Mouse (Mus musculus): Measurements from ENCODE around the gene Aph1a.
A peak's percentile ranks its signal among the peaks of the same experiment; 100 is the strongest.
"Not testable (repeated sequence)": the region's sequence is repeated elsewhere in the genome, so short reads cannot be mapped to it uniquely, and the experiment has no call there.

The Aph1a gene

DNA sequence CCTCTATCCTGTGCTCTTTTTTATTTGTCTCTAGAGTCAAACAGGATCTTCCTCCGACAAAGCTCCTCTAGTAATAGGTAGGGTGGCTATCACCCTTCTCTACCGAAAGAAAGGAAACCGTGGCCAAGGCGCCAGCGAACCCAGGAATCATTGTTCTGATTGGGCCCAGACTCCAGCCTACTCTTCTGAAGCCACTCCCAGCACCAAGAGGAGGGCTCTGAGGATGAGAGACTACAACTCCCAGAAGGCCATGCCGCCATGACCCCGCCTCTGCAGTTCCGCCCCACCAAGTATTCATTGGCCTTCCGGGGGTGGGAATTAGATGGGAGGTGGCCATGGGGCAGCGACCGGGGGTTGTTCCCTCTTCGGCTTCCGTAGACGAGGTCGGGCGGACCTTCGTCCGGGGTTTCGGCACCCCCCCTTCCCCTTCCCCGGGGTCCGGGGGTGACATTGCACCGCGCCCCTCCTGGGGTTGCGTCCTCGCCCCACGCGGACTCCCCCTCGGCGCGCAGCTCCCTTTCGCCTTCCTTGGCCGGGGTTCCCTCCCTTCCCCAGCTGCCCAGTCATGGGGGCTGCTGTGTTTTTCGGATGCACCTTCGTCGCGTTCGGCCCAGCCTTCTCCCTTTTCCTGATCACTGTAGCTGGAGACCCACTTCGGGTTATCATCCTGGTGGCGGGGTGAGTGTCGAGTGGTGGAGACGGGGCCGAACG lies at the start of gene Aph1a:
TSS of gene Aph1a (plus strand) at position 364 of the 711 bp plus-strand sequence.
- DNase-seq, result peak; percentile 95

DNA sequence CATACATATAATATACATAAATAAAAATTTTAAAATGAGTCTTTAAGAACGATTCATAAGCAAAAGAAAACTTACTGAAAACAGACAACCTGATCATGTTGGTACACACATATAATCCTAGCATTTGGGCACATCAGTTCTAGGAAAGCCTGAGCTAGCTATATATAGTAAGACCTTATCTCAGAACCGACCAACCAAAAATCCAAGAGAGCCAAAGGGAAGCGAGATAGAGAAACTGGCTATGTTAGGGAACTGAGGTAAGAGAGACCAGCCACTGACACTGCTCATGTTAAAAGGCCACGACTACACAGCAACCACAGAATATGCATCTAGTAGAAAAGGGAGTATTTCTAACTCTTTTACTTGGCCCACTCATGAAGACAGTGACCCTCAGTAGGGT lies 43.2 kb upstream of the Aph1a start:
- DNase-seq, result no peak

DNA sequence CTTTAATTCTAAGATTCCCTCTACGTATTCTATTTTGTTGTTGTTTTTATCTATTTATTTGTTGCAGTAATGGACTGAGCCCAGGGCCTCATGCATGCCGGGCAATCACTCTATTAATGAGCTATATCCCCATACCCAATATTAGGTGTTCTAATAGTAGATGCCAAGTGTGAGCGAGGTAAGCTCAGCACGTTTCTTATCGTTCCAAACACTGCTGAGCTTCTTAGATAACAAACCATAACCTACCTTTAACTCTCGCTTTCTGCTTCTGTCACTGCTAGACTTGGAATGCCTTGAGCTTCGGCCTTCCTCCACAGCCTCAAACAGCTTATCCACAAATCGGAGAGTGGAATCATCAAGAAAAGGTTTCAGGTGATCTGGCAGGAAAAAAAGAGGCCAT lies 42.5 kb upstream of the Aph1a start:
- DNase-seq, result no peak

DNA sequence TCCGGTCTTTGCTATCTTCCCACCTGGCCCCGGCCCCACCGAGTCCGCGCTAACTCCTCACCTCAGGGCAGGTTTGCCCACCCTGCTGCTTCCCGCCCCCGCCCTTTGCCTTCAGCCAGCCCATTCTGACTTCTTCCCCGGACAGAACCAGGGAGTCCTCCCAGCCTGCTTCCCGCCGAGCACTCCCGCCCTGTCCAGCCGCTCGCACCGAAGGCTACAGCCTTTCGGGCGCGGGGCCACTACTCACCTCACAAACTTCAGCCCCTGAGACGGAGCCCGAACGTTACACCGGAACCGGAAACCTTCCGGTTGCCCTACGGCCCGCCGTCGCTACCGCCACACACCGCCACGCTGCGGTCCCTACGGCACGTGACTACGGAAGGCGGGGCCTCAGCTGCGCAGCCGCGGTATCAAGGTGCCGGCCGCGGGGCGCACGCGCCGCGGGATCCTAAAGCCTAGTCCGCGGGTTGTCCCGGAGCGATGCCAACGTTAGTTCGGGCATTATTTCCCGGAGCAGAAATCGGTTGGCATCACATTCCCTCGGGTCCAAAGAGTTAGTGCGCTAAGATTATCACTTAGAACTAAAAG lies 38.2 kb upstream of the Aph1a start, which contains the start of gene Prpf3:
TSS of gene Prpf3 (minus strand) at position 384 of the 588 bp plus-strand sequence.
- peak; percentile 93 to 94 for DNase-seq

DNA sequence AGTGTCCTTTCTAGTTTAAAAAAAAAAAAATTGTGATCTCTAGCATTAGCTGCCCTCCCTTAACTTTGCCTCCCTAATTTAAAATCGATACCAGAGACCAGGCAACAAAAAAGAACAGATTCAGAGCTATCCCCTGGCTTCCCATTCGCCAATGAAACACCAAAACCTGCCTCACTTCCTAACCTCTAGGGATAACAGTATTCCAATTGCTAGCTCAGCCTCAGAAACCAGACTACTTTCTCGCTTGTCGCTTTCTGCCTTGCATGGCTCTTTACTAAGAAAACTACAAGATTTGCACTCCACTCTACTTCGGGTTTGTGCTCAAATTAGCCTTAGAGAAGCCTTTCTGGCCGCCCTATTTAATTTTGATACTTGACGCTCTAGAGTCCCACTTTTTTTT lies 37.7 kb upstream of the Aph1a start:
- DNase-seq, result no peak

DNA sequence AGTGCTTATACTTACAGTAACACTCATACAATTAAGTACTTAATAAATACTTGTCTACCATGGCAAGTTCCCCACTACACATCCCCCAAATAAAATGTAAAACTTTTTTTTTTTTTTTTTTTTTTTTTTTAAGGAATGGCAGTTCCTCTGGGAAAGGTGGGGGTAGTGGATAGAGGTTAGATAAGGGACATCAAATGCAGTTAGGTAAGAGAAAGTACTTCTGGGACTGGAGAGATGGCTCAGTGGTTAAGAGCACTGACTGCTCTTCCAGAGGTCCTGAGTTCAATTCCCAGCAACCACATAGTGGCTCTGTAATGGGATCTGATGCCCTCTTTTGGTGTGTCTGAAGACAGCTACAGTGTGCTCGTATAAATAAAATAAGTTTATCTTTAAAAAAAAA lies 36.7 kb upstream of the Aph1a start:
- not testable (repeated sequence) for DNase-seq

DNA sequence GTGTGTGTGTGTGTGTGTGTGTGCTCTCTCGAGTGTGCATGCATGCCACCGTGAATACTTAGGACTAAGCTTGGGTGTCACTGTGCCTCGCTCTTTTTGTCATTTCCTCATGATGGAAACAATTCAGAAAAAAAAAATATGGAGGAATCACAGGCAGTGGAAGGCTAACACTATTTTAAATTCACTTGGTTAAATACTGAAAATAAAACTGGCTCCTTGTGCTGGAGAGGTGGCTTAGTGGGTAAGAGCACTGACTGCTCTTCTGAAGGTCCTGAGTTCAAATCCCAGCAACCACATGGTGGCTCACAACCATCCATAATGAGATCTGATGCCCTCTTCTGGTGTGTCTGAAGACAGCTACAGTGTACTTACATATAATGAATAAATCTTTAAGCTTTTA lies 35.5 kb upstream of the Aph1a start:
- DNase-seq, result not testable (repeated sequence)

DNA sequence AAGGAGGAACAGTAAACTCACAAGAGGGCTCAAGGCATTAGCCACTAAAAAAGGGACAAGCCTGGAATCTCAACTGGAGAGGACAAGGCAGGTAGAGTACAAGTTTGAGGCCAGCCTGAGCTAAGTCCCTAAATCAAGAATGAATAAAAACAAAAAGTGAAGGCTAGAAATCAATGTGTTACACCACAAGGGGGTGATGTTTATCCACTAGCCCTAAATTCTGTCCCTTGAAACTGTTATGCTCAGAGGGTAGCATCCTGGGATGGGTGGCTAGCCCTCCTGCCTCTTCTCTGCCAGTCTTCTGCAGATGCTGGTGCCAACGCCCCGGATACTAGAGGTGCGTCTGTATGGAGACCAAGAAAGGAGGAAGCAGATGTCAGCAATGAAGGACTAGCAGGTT lies 33.4 kb upstream of the Aph1a start:
- DNase-seq, result no peak

DNA sequence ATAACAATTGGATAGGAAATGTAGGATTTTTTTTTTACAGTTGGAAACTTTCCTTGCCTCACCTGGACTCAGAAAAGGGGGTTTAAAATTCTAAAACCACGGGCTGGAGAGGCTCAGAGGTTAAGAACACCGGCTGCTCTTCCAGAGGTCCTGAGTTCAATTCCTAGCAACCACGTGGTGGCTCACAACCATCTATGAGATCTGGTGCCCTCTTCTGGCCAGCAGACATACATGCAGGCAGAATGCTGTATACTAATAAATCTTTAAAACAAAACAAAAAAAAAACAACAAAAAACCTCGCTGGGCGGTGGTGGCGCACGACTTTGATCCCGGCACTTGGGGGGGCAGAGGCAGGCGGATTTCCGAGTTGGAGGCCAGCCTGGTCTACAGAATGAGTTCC lies 32.6 kb upstream of the Aph1a start:
- peak in 1 of 2 experiments; percentile 42 for DNase-seq

DNA sequence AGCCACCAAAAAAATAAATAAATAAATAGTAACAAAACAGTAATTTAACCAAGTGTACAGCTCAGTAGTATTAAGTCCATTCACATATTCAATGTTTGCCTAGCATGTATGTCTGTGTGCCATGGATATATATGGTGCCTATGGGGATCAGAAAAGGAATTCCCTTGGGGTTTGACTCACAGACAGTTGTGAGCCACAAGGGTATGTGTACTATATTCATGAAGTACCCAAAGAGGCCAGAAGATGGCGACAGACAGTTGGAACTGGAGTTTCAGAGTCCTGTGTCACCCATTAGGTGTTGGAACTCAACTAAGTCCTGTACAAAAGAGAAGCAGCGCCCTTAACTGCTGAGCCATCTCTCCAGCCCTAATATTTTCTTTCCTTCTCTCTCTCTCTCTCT lies 32.0 kb upstream of the Aph1a start:
- DNase-seq, result peak; percentile 87 to 91

DNA sequence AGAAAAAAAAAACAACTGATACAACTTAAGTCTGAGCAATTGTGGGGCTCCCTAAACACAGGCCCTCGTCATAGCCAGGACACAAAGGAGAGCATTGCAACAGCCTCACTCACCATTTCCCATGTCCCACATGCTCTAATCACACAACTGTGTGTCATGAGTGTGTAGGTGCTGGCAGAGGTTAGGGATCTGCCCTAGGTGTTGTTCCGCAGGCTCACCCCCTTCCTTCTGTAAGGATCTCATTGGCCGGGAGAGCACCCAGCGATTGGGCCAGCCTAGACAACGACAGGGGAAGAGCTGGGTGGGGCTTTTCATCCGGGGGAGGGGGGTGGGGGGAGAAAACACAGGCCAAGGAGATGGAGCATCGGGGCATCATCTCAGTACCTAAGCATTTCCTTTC lies 30.2 kb upstream of the Aph1a start:
- DNase-seq, result no peak

DNA sequence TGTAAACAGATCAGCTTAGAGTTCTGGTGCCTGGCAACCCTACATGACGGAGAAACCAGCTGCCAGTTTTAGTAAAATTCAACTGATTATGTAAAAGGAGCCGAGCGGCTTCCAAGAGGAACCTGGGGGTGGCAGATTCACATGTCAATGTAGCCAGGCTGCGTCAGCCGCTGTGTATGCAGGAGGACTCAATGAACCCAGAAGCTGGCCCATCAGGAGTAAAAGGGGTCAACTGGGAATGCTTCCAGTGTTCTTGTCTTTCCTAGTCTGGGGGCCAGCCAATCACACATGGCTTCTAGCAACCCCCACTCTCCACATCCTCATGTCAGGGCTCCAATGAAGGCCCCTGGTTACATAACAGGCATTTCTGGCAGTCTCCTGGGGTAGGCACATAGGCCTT lies 28.7 kb upstream of the Aph1a start:
- no peak for DNase-seq

DNA sequence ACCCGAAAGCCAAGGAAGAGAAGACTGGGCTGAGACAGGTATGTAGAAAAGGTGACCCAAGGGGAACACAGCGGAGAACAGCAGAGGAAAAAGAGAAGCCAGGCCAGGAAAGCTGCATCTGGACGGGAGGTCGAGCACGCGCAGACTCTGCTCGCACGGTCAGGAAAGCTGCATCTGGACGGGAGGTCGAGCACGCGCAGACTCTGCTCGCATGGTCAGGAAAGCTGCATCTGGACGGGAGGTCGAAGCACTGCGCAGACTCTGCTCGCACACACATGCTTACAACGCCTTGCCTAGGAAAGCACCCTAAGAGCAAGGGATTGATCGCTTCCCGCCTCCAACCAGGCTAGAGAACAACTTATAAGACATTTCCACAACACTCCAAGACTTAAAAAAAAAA lies 28.2 kb upstream of the Aph1a start:
- DNase-seq, result no peak

DNA sequence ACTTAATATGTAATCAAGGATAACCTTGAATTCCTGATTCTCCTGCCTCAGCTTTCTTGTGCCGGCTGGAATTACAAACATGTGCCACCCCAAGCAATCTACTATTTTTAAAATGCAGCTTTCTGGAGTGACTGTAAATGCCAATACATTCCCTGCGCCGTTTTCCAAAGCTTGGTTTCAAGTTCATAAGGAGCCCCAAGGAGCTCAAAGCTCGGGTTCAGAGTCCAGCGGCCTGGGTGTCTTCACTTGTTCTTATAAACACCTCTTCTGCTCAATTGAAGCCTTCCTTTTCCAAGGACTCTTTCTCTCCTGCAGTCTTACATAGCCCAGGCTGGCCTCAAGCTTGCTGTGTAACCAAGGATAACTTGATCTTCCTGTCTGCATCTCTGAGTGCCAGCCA lies 27.7 kb upstream of the Aph1a start:
- no peak for DNase-seq

DNA sequence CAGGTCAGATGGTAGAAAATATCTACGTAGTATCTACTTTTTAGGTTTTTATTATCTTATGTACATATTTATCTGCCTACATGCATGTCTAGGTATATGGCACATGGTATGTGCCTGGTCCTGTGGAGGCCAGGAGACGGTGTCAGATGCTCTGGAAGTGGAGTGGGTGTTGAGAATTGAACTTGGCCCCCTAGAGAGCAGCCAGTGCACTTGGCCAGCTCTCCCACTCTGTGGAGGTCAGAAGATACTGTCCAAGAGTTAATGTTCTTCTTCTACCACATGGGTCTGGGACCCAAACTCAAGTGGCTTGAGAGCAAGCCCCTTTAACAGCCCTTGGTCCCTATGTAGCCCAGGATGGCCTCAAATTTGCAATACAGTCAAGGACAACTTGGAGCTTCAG lies 26.4 kb upstream of the Aph1a start:
- no peak for DNase-seq

DNA sequence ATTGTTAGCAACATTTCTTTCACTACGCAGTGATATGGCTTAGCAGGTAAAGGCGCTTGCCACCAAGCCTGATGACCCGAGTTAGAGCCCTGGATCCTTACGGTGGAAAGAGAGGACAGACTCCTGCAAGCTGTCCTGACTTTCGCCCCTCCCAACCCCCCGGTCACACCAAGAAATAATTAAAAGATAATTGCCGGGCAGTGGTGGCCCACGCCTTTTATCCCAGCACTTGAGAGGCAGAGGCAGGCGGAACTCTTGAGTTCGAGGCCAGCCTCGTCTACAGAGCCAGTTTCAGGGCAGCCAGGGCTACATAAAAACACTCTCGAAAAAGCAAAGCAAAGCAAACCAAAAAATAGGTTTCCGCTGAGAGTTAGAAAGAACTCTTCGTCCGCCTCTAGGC lies 22.8 kb upstream of the Aph1a start:
- DNase-seq, result no peak

DNA sequence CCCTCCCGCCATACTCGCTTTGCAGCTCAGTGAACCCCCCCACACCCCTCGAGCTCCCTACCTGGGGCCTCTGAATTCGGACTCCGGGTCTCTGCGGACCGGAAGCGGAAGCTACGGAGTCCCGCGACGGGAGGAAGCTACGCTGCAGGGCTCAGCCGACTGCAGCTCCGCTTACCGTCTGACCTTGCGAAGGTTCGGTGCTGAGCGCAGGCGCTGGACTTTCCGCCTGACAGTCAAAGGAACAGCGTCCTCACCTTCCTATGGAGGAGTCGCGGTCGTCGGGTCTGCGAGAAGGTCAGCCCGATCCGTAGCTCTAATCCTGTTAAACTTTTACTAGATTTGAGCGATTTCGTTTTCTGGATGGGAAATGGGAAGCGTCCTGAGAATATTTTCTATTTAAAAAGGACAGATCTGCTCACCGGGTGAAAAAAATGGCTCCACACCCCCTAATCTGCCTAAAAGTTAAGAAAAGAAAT lies 22.3 kb upstream of the Aph1a start, which contains the start of gene Mrps21:
TSS of gene Mrps21 (minus strand) at position 128 of the 476 bp plus-strand sequence.
- peak; percentile 88 to 89 for DNase-seq

DNA sequence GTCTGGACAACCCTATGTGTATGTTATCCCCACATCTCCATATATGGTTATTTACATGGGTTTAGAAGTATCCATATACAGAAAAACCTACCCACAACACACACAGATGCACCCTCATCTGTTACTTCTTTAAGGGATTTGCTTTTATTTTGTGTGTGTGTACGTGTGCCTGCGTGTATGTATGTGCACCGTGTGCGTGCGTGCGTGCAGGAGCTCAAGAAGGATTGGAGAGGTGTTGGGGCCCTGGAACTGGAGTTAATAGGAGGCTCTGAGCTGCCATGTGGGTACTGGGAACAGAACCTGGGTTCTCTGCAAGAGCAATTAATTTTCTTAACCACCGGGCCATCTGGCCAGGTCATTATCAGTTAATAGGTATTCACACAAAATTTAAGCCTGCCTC lies 21.7 kb upstream of the Aph1a start:
- DNase-seq, result no peak

DNA sequence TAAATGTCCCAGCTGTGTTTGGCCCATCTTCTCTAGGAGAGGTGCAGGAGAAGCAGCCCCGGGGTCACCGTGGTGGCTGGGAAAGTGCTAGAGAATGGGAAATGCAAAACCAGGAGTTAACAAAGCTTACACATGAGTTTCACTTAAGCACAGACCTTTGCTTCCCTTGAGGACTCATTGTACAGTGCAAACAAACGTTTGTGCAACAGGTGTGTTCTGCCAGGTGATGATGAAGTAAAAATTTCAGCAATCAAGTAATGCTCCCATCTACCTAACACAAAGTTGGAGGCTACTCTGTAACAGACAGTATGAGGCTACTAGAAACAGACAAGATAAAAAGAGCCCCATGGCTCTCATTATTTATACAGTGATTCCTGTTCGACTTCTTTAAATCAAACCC lies 14.7 kb upstream of the Aph1a start:
- no peak for DNase-seq

DNA sequence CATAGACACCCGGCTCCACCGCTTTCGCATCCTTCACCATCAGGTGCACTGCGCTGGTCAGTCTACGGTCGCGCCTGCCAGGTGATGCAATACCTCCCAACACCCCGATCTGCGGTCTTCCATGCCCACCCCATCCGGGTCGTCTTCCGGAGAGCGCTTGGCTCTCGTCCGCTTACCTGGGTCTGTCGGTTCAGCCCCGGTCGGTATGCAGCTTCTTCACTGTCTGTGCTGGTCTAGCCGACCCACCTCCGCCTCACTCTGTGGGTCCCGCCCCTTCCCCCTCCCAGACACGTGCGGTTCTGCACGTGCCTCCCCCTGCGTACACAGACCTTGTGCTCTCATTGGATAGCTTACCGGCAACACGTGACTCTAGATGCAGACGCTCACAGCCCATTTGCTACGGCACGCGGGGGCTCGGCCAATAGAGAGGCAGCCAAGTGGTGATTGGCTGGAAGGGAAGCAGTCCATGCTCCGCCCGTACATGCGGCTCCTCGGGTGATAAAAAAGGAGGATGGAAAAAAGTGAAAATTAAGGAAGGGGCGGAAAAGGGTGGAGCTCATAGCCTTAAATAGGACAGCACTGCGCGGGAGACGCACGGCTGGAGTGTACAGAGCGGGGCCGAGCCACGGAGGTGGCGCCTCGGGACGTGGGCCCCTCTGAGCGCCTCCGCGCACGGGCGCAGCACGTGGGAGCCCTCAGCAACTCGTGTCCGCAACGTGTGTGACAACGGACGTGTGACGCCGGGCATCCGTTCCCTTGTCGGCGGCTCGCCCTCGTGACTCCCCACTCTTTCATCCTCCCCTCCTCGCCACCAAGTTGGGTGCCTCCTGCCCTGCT lies 11.6 kb upstream of the Aph1a start, which contains the start of gene Ciart:
TSS of gene Ciart (minus strand) at position 273 of the 837 bp plus-strand sequence.
- peak; percentile 94 to 95 for DNase-seq

DNA sequence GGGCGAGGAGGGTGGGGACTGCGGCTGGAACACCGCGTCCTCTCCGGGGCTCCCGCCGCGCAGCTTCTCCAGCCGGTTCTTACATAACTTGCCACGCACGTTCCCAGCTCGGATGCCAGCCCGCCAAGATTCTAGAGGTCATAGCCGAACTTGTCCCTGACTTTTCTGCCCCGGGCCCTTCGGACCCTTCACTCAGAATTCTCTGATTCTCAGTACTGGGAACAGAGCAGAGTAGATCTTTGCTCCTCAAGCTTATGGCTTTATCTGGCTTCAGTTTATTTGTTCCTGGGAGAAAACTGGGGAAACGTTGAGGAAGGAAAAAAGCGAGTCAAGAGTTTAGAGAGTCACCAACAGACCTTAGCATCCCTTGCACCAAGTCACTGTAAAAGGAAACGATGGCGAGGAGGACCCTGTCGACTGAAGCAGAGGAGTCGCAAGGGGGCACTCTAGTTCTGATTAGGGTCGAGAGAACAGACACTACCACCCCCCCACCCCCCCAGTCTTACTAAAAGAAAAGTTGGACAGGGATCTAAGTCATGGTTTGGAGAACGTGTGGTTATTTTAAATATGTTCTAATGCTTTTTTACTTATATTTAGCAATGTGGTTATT lies 10.8 kb upstream of the Aph1a start:
- peak; percentile 73 to 88 for DNase-seq

DNA sequence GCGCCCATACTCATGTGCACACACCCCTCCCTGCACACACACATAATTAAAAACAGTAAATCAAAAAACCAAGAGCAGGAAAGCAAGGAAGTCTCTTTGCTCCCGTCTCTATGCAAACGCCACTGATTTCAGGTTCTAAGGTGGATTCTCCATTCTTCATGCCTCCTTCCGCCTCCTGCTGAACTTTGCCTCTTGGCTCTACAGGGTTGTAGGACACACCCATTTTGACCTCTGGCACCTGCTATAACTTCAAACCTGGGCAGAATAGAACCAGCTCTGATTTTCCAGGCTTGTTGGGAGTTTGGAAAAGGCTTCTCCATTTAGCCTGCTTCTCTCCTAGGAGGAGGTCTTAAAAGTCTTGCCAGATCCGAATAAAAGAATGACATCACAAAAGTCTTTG lies 9.4 kb upstream of the Aph1a start:
- no peak for DNase-seq

DNA sequence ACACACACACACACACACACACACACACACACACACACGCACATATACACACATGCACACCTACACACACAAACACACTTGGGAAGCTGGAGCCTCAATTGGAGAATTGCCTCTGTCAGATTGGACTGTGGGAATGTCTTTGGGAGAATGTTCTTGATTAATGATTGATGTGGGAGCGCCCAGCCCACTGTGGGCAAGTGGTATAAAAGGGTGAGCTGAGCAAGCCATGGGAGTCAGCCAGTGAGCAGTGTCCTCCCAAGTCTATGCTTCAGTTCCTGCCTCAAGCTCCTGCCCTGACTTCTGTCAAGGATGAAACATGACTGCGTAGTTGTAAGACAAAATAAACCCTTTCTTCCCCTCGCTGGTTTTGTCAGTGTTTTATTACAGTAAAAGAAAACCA lies 6.2 kb upstream of the Aph1a start:
- DNase-seq, result no peak

Measured in cerebellum, postnatal 14 days (tissue).